Mouse (Mus musculus) left cerebral cortex, postnatal 10 days (tissue): ENCODE results near the gene Zfp648. TPM values are rescaled to one million over a fixed set of nuclear protein-coding genes. Genes with fewer than 3 reads are reported as not detected.

Source experiments
- DNase-seq, 2 experiments: peaks; one replicate each; pipeline ENCODE4 v3.0.0; 2021 to 2022; ENCODE audit warnings: low spot score in 2 of 2, mixed read lengths in 1 of 2; ENCODE audit errors: extremely low spot score in 1 of 2
- intact Hi-C: fragments of 180-260 bp; cut with DNase I; formaldehyde crosslinking; loops from one replicate; pipeline ENCODE4 v1.15.1; 2025
- total RNA-seq, 2 experiments: library from RNA; stranded (reverse); gene quantifications; 2 replicates each; pipeline ENCODE4 v1.2.3; 2021

Gene Zfp648
- total RNA-seq, 2 experiments from 2014 or later: 0.43 to 0.75 TPM

DNA sequence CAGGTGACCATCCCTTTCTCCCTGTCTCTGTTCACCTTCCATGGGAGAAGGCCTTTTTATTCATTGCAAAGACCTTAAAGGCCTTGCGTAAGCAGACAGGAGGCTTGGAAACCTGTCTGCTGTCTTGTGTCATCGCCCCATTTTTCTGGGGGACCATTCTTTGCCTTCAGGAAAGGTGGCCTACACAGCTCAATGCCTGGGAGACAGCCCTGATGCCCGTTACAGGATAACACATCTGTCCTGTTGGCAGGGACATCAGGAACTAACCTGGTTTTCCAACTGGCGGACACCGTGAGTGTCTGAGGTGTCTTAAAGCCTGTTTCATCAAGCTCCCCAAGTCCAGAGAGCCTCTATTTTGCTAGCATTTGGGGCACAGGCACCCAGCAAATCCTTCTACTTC, 2.4 kb downstream of the Zfp648 start:
- no peak for DNase-seq
- intact Hi-C loops: no loop called here

DNA sequence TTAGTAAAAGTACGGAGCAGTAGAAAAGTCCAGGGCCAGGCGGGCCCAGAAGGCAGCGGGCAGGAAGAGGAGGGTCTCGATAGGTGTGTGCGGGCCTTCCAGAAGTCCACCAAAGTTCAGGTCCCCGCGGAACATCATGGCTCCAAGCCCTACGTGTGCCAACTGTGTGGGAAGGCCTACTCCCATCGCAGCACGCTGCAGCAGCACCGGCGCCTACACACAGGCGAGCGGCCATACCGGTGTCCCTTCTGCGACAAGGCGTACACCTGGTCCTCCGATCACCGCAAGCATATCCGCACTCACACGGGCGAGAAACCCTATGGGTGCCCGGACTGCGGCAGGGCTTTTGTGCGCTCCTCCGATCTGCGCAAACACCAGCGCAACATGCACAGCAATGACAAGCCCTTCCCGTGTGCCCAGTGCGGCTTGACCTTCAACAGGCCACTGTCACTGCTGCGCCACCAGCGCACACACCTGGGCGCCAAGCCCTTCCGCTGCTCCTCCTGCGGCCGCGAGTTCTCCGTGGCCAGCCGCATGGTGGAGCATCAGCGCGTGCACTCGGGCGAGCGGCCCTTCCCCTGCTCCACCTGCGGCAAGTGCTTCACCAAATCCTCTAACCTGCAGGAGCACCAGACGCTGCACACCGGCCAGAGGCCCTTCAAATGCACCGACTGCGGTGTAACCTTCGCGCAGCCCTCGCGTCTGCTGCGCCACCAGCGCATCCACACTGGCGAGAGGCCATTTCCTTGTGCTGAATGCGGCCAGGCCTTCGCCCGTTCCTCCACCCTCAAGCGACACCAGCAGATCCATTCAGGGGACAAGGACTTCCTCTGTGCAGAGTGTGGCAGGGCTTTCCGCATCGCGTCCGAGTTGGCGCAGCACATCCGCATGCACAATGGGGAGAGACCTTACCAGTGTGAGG, 3.9 kb downstream of the Zfp648 start:
- DNase-seq: peak in 1 of 2 experiments; percentile 50
- intact Hi-C loops: no loop called here

DNA sequence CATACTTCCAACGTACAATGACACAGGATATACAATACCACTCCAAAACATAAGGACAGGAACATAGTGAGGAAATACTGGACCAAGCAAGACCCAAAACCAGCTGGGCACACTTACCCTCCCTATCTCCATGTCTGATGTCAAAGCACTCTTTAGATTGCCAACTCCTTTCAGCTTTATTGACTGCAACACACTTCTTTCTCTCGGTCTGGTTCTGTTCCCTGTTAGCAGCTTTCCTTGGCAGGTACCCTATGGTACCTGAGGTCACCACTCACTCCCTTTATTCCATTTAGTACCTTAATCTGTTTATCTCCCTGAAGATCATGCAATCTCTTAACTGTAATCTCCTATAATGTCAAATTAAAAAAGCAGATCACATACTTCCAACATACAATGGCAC, 19.0 kb downstream of the Zfp648 start:
- no peak for DNase-seq
- intact Hi-C loops: no loop called here

DNA sequence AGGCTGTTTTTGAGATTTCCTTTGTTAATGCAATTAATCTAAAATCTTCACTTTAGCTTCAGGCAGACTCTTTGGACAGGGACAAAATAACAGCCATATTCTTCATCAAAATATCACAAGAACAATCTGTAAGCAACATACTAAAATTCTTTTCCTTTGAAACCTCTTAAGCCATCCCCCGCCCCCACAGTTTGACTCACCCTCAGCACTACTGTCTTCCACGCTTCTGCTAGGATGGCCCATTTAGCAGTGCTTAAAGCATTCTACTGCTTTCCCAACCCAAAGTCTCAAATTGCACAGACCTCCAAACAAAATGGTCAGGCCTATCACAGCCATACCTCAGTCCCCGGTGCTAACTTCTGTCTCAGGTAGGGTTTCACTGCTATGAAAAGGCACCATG, 19.6 kb downstream of the Zfp648 start:
- intact Hi-C loops: no loop called here
- no peak for DNase-seq

DNA sequence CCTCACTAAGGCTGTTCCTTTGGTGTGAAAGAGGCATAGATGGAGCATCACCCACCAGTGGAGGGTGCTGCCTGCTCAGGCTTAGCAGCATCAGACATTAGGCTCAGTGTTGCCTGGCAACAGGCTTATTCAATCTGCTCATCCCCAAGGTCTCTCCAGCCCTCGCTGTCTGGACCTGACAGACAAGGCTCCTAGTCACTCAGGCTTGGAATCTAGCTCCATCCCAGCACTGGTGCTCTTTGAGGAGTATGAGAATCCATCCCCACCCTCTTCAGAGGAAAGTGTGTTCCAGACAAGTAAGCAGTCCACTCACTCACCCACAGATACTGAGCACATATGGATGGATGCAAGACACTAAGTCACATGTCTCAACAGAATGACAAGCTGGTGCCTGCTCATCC, 22.8 kb downstream of the Zfp648 start:
- intact Hi-C loops: no loop called here
- DNase-seq: peak in 1 of 2 experiments; percentile 31

DNA sequence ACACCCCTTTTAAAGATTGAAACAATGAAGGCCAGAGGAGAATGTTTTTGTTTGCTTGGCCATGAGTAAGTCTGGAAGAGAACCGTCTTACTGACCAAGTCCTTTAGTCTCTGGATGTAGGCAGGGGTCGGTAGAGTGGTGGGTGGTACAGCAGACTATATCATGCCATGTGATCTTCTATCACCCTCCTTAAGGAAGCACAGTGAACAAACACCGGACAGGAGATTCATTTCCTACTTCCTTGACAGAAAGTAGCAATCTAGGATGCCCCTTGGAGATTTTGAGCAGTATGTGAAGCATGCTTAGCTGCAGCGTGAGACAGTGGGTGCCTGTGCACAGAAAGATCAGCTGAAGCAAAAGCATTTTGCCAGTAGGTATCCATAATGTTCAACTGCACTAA, 31.6 kb downstream of the Zfp648 start:
- intact Hi-C loops: no loop called here
- DNase-seq: no peak

DNA sequence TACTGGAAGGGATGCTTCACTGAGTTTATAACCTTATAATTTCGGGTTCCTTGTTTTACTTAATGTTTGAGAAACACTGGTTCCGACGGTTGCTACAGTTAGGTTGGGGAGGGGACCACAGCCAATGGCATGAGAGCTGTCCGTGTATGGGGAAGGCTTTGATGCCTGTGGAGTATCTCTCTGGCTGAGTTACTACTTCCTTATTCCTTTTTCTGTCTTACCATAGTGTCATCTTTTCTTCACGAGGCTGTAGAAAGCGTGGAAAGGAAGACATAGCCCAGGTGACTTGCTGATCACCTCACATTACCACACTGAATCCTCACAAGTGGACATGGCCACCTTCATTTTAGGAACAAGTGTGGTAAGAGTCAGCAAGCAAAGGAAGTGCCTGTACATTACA, 32.0 kb downstream of the Zfp648 start:
- DNase-seq: no peak
- intact Hi-C loops: no loop called here

DNA sequence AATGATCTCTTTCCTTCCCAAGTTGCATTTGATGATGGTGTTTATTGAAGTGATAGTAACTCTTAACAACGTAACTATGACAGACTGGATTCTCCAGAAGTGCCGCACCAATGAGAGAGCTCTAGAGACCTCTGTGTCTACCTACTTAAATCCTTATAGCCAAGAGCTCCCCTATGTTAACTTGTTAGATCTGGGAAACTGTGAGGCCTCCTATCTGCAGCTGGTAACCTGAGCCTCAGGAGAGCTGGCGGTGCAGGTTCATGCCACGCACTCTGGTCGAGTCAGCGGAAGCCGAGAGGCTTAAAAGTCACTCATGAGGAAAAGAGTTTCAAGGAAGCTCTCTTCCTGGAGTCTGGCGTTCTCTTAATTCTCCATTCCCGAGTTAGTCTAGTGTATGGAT, 33.8 kb downstream of the Zfp648 start:
- intact Hi-C loops: no loop called here
- no peak for DNase-seq

DNA sequence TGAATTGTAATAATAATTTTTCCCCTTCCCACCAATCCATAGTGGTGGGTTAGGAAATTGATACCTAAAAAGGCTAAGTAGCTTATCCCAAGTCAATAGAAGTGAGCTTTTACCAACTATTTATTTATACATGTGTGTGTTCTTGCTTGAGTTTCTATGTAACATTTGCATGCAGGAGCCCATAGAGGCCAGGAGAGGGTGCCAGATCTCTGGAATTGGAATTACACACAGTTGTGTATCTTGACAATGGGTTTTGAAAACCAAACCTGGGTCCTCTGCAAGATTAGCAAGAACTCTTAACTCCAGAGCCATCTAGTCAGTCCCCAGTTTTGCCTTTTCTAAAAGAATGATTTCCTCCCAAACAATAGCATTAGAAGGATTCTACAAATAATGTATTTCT, 37.9 kb downstream of the Zfp648 start:
- intact Hi-C loops: no loop called here
- no peak for DNase-seq

DNA sequence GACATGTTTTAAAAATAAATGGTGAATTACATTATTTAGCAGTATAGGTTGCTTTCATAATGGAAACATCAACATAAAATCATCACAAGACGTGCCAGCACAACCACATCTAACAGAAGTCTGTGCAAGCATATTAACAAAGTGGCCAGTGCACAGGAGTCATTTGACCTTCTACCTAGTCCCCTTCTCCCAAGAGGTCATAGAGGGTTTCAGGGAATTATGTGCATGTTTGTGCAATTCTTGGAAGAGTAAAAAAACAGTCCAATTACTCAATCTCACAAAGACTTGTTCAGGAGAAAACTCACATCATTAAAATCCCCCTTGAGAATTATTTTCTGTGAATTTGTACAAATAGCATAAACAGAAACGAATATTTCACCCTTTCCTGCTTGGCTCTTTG, 50.2 kb downstream of the Zfp648 start:
- intact Hi-C loops: no loop called here
- no peak for DNase-seq

DNA sequence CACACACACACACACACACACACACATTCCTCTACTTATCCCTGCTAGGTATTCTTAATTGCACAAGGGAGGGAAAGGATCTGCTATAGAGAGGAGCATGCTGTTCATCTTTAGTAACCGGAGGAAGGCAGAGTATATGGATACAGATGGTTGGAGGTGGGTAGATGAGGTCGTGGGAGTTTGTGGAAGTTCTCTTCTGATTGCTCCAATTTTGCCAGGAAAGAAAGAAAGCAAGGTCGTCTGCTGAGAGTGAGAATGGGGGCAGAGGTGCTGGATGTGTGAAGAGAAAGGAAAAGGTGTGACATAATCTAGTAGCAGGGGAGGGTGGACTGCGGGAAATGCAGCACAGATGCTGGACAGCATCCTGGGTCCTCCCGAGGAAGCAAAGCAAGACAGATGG, 51.8 kb downstream of the Zfp648 start:
- intact Hi-C loops: no loop called here
- no peak for DNase-seq
